Mouse (Mus musculus): ENCODE results near the gene Clec18a. TPM values are rescaled to one million over a fixed set of nuclear protein-coding genes. Genes with fewer than 3 reads are reported as not detected.
"Not testable (repeated sequence)": the region's sequence is repeated elsewhere in the genome, so short reads cannot be mapped to it uniquely, and the experiment has no call there.

Gene Clec18a
- total and polyA plus RNA-seq, 2 experiments, result not detected

DNA sequence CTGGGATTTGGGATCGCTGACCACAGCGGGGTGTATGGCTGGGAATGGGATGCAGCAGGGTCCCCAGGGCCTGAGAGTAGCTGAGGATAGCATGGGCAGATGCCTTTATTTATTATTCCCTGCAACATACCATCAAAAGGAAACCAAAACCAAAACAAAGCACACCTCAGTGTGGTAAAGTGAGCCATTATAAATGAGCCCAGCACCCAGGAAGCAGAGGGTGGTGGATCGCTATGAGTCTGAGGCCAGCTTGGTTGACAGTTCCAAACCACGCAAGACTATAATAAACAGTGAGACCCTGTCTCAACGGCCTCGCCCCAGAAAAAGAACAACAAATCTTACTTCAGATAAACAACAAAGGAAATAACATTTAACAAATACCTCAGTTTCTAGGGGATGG, 62.2 kb downstream of the Clec18a start:
- no peak overlapping the region for H3K4me3 ChIP-seq (ENCODE audit: insufficient read depth, low read depth, low read length)
- H3K9ac ChIP-seq (ENCODE audit: low read depth, low read length), result no peak overlapping the region
- WGBS, result 84% methylated on average over 6 of the region's 6 CpGs

DNA sequence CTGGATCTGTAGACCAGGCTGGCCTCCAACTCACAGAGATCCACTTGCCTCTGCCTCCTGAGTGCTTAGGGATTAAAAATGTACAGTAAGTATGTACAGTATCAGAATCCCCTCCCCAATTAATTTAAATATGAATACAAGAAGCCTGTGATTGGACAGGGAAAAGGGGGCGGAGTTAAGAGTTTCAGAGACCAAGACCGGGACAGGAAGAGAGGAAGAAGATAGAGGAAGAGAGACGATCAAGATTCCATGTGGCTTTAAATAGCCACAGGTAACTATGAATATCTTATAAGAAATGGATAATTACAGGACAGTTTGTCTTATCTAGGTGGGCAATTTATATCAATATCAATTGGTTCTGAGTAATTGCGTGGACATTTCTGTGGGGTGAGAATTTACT, 62.6 kb downstream of the Clec18a start:
- no peak overlapping the region for H3K4me3 ChIP-seq (ENCODE audit: insufficient read depth, low read depth, low read length)

More for the DNA sequence above, 62.2 kb downstream of the Clec18a start:
- H3K27me3 ChIP-seq (ENCODE audit: control insufficient read depth, insufficient read depth, low read length), result no peaks in the 10 kb centered on the region
- no peaks in the 10 kb centered on the region for H3K79me2 ChIP-seq (ENCODE audit: control insufficient read depth, insufficient read depth, low read length)
- no peak for DNase-seq (ENCODE audit: extremely low read depth, low read depth, low spot score)
- TF ChIP-seq POLR2A (IDR thresholded peaks at IDR 0.05; ENCODE audit: extremely low read depth, insufficient read depth, low read length), result no peak
- TF ChIP-seq CTCF (IDR thresholded peaks at IDR 0.05; ENCODE audit: low read depth, low read length), result no peak
- no peaks in the 10 kb centered on the region for H3K36me3 ChIP-seq (ENCODE audit: control insufficient read depth, insufficient read depth, low read length)
- H3K27ac ChIP-seq (replicated peaks; ENCODE audit: insufficient read depth, low read depth, low read length), result no peak overlapping the region
- peaks cover 6% of the 10 kb centered on the region; the same call in 1 of the 2 replicates for H3K4me1 ChIP-seq (ENCODE audit: control insufficient read depth, insufficient read depth, low read length)

DNA sequence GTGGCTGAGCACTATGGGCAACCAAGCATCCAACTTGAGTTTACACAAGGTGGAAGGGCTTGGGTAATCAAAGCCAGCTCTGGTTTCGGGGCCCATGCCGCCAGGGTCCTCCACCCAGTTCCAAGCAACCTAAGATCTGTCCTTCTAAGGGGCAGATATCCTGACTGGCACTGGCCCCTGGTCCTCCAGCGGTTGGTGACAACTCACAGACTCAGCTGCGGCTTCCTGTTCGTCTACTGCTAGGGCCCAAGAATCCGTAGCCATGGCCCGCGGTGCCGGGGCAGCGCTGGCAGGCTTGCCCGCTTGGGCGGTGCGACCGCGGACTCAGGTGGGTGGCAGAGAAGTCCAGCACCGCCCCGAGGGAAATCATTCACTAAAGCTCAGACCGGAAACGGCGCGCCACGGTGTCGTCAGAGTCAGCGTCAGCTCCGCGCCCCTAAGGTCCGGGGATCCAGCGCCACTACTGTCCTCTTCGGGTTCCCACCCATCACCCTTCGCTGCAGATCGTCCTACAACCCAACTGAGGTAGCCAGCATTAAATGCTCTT, 64.8 kb downstream of the Clec18a start:
- no peaks in the 10 kb centered on the region for H3K36me3 ChIP-seq (ENCODE audit: control insufficient read depth, insufficient read depth, low read length)
- H3K27me3 ChIP-seq (ENCODE audit: control insufficient read depth, insufficient read depth, low read length), result no peaks in the 10 kb centered on the region
- peak overlapping the region; percentile 61 for H3K4me3 ChIP-seq (ENCODE audit: insufficient read depth, low read depth, low read length)
- TF ChIP-seq POLR2A (IDR thresholded peaks at IDR 0.05; ENCODE audit: extremely low read depth, insufficient read depth, low read length) (0 out of 2 replicates have a peak, but pooled peaks have one; percentile 37), CTCF (IDR thresholded peaks at IDR 0.05; ENCODE audit: low read depth, low read length) (no peak)
- 0% methylated on average over 31 of the region's 31 CpGs for WGBS
- H3K4me1 ChIP-seq (ENCODE audit: control insufficient read depth, insufficient read depth, low read length), result peaks cover 2% of the 10 kb centered on the region; the same call in 1 of the 2 replicates
- peak overlapping the region; percentile 85 for H3K27ac ChIP-seq (replicated peaks; ENCODE audit: insufficient read depth, low read depth, low read length)
- peak overlapping the region; percentile 83 for H3K9ac ChIP-seq (ENCODE audit: low read depth, low read length)
- no peaks in the 10 kb centered on the region for H3K79me2 ChIP-seq (ENCODE audit: control insufficient read depth, insufficient read depth, low read length)
- peak; percentile 87 for DNase-seq (ENCODE audit: extremely low read depth, low read depth, low spot score)

More for the DNA sequence above, 62.6 kb downstream of the Clec18a start:
- Histone ChIP-seq H3K79me2 (ENCODE audit: control insufficient read depth, insufficient read depth, low read length) (no peaks in the 10 kb centered on the region), H3K27ac (replicated peaks; ENCODE audit: insufficient read depth, low read depth, low read length) (no peak overlapping the region), H3K9ac (ENCODE audit: low read depth, low read length) (no peak overlapping the region), H3K4me1 (ENCODE audit: control insufficient read depth, insufficient read depth, low read length) (peaks cover 6% of the 10 kb centered on the region; the same call in 1 of the 2 replicates), H3K36me3 (ENCODE audit: control insufficient read depth, insufficient read depth, low read length) (no peaks in the 10 kb centered on the region), H3K27me3 (ENCODE audit: control insufficient read depth, insufficient read depth, low read length) (no peaks in the 10 kb centered on the region)
- TF ChIP-seq CTCF (IDR thresholded peaks at IDR 0.05; ENCODE audit: low read depth, low read length) (no peak), POLR2A (IDR thresholded peaks at IDR 0.05; ENCODE audit: extremely low read depth, insufficient read depth, low read length) (no peak)
- no peak for DNase-seq (ENCODE audit: extremely low read depth, low read depth, low spot score)
- WGBS, result 54% methylated on average over 4 of the region's 4 CpGs

DNA sequence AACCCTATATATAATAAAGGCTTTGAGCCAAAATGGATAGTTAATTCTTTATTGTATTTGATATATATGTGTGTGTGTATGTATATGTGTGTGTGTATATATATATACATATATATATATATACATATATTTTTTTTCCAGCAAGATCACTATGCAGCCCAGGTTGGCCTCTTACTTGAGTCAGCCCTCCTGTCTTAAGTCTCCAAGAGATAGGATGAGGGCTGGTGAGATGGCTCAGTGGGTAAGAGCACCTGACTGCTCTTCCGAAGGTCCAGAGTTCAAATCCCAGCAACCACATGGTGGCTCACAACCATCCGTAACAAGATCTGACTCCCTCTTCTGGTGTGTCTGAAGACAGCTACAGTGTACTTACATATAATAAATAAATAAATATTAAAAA, 65.6 kb downstream of the Clec18a start:
- not testable (repeated sequence) for H3K4me1 ChIP-seq (ENCODE audit: control insufficient read depth, insufficient read depth, low read length); H3K36me3 ChIP-seq (ENCODE audit: control insufficient read depth, insufficient read depth, low read length); H3K9ac ChIP-seq (ENCODE audit: low read depth, low read length); H3K27ac ChIP-seq (replicated peaks; ENCODE audit: insufficient read depth, low read depth, low read length); H3K4me3 ChIP-seq (ENCODE audit: insufficient read depth, low read depth, low read length); H3K27me3 ChIP-seq (ENCODE audit: control insufficient read depth, insufficient read depth, low read length); DNase-seq (ENCODE audit: extremely low read depth, low read depth, low spot score); H3K79me2 ChIP-seq (ENCODE audit: control insufficient read depth, insufficient read depth, low read length)
- WGBS, result 75% methylated on average over 2 of the region's 2 CpGs

DNA sequence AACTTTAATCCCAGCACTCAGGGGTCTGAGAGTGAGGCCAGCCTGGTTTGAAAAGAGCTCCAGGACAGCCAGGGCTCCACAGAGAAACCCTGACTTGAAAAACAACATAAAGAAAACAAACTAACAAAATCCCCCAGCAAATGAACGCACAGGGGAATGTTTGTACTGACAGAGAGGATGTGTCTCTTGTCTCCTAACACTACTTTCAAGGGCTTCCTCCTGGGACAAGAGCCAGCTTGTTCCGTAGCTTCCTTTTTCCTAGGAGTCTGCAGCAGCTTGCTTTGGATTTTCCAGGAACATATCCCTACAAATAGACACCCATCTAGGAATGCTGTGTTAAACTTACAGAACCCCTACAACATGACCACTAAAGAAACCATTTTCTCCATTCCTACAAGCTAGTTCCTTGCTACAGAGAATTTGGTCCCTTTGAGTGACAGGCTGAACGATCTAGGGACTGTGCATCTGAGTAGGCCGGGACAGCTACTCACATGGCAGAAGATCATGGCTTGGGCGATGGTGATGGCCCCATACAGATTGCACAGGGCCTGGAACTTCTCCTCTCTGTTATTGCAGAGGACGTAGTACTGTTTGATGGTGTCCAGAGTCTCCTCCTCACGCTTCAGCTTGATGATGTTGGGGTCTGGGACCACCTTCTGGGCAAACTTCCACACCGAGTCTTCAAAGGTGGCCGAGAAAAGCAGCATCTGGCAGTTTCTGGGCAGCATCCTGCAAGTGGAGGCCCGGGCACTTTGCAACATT, 81.8 kb downstream of the Clec18a start:
- H3K79me2 ChIP-seq (ENCODE audit: control insufficient read depth, insufficient read depth, low read length); DNase-seq (ENCODE audit: extremely low read depth, low read depth, low spot score); H3K9ac ChIP-seq (ENCODE audit: low read depth, low read length); H3K4me1 ChIP-seq (ENCODE audit: control insufficient read depth, insufficient read depth, low read length); H3K4me3 ChIP-seq (ENCODE audit: insufficient read depth, low read depth, low read length); H3K27ac ChIP-seq (replicated peaks; ENCODE audit: insufficient read depth, low read depth, low read length); H3K27me3 ChIP-seq (ENCODE audit: control insufficient read depth, insufficient read depth, low read length): not testable (repeated sequence)
- 91% methylated on average over 8 of the region's 10 CpGs for WGBS
- peaks cover 34% of the 10 kb centered on the region for H3K36me3 ChIP-seq (ENCODE audit: control insufficient read depth, insufficient read depth, low read length)

Other genes with a start within 250 kb of the Clec18a start
- 73.9 and 75.4 TPM in 2 replicates for gene Cog4, start 245.8 kb downstream of the Clec18a start, total RNA-seq (2014; rRNA removed)
- gene Cog4, start 245.8 kb downstream of the Clec18a start, polyA plus RNA-seq (2012; rRNA removed), result 27.8 and 29.4 TPM in 2 replicates
- 20.6 and 23.8 TPM in 2 replicates for gene Sf3b3, start 245.6 kb downstream of the Clec18a start, total RNA-seq (2014; rRNA removed)
- 10.8 and 12.1 TPM in 2 replicates for gene Sf3b3, start 245.6 kb downstream of the Clec18a start, polyA plus RNA-seq (2012; rRNA removed)
- 6.3 and 6.7 TPM in 2 replicates for gene Fuk, start 189.9 kb downstream of the Clec18a start, total RNA-seq (2014; rRNA removed)
- 11.2 and 11.4 TPM in 2 replicates for gene Fuk, start 189.9 kb downstream of the Clec18a start, polyA plus RNA-seq (2012; rRNA removed)
- 0.83 and 1.3 TPM in 2 replicates for gene St3gal2, start 172.5 kb downstream of the Clec18a start, total RNA-seq (2014; rRNA removed)
- 1.2 and 1.5 TPM in 2 replicates for gene St3gal2, start 172.5 kb downstream of the Clec18a start, polyA plus RNA-seq (2012; rRNA removed)
- gene Ddx19a, start 94.6 kb downstream of the Clec18a start, total RNA-seq (2014; rRNA removed), result 10.2 and 15.1 TPM in 2 replicates
- gene Ddx19a, start 94.6 kb downstream of the Clec18a start, polyA plus RNA-seq (2012; rRNA removed), result 11.8 and 12.0 TPM in 2 replicates
- gene Ddx19b, start 60.7 kb downstream of the Clec18a start, total RNA-seq (2014; rRNA removed), result 5.8 and 7.1 TPM in 2 replicates
- gene Ddx19b, start 60.7 kb downstream of the Clec18a start, polyA plus RNA-seq (2012; rRNA removed), result 3.3 and 3.4 TPM in 2 replicates
- 60.1 and 60.5 TPM in 2 replicates for gene Aars, start 59.3 kb downstream of the Clec18a start, total RNA-seq (2014; rRNA removed)
- 56.6 and 56.9 TPM in 2 replicates for gene Aars, start 59.3 kb downstream of the Clec18a start, polyA plus RNA-seq (2012; rRNA removed)
- gene Exosc6, start 36.1 kb downstream of the Clec18a start, total RNA-seq (2014; rRNA removed), result not detected in 2 replicates
- gene Exosc6, start 36.1 kb downstream of the Clec18a start, polyA plus RNA-seq (2012; rRNA removed), result not detected in 2 replicates
- gene Pdpr, start 2.2 kb upstream of the Clec18a start, total RNA-seq (2014; rRNA removed), result 18.3 and 18.4 TPM in 2 replicates
- gene Pdpr, start 2.2 kb upstream of the Clec18a start, polyA plus RNA-seq (2012; rRNA removed), result 7.7 and 9.6 TPM in 2 replicates
- gene Glg1, start 166.8 kb upstream of the Clec18a start, total RNA-seq (2014; rRNA removed), result 13.5 and 18.1 TPM in 2 replicates
- 10.1 and 12.0 TPM in 2 replicates for gene Glg1, start 166.8 kb upstream of the Clec18a start, polyA plus RNA-seq (2012; rRNA removed)
- gene Rfwd3, start 207.8 kb upstream of the Clec18a start, total RNA-seq (2014; rRNA removed), result 12.2 and 14.0 TPM in 2 replicates
- 4.9 and 6.3 TPM in 2 replicates for gene Rfwd3, start 207.8 kb upstream of the Clec18a start, polyA plus RNA-seq (2012; rRNA removed)
- gene Mlkl, start 245.8 kb upstream of the Clec18a start, total RNA-seq (2014; rRNA removed), result 6.0 and 6.4 TPM in 2 replicates
- gene Mlkl, start 245.8 kb upstream of the Clec18a start, polyA plus RNA-seq (2012; rRNA removed), result 1.1 and 2.5 TPM in 2 replicates

Data from liver, adult 2 months (tissue).